Mouse (Mus musculus) retina, postnatal 1 day (tissue): ENCODE data around the gene Ramp1.

ENCODE experiments used
- DNase-seq: peaks from one replicate; pipeline ENCODE4 v3.0.0-alpha.2; 2012

The Ramp1 gene

DNA sequence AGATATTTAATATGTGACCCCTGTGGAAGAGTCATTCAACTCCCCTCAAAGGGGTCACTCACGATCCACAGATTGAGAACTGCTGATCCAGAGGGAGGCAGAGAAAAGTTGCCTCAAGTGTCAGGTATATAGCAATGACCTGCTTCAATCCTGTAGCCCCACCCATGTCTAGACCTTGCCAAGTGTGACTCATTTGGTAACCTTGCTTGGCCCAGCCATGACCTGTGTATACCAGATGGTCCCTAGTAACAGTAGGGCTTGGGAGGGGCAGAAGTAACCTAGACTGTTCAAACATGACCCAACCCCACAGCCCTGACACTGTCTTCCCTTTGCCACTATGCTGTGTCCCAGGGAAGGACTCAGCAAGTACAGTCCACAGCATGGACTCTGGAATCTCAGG is 61.1 kb downstream of the Ramp1 start:
- no peak for DNase-seq

DNA sequence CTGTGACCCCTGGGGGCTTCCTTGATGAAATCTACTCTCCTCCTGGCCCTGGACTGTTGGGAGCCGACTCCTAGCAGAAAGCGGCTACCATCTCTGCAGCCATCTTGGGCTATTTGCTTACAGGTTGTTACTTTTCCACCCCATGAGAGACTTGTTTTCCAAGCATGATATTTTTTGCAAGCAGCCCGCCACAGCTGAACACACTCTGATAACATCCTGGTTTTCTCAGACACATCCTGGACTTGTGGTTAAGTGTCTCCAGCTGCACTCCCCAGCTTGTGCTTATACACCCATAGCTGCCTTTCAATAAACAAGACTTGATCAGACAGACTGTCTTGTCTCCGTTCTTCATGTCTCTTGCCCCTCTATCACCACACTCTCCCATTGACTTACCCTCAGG is 61.6 kb downstream of the Ramp1 start:
- DNase-seq, result no peak

DNA sequence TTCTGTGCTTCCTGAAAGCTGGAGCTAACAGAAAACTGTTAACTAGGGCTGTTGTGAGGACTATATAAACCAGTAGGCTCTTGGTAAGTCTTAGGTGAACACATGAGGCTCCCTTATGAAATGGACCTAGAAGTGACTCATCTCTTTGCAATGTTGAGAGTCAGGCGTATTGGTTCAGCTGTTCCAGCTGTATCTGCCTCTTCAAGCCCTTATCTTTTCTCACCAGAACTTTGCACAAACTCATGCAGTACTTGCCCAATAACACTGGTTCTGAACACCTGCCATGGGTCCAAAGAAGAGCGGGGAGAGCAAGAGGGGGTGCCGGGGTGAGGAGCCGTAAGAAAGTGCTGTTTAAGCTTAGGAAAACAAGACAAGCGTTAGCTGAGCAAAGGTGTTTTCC is 68.6 kb downstream of the Ramp1 start:
- no peak for DNase-seq

DNA sequence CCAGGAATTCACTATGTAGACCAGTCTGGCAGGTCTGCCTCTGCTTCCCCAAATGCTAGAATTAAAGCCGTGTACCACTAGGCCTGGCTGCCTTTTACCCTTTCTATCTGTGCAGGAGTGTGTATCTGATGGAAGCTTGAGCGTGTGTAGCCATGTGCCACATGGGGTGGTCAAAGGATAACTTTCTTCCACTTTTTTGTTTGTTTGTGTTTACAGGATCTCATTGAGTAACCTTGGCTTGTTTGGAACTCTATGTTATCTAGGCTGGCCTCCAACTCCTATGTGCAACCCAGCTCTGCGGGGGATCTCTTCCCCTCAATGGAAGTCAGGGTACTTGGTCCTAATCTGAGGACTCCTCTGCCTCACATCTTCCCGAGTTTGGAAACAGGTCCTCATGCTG is 69.3 kb downstream of the Ramp1 start:
- DNase-seq, result no peak

DNA sequence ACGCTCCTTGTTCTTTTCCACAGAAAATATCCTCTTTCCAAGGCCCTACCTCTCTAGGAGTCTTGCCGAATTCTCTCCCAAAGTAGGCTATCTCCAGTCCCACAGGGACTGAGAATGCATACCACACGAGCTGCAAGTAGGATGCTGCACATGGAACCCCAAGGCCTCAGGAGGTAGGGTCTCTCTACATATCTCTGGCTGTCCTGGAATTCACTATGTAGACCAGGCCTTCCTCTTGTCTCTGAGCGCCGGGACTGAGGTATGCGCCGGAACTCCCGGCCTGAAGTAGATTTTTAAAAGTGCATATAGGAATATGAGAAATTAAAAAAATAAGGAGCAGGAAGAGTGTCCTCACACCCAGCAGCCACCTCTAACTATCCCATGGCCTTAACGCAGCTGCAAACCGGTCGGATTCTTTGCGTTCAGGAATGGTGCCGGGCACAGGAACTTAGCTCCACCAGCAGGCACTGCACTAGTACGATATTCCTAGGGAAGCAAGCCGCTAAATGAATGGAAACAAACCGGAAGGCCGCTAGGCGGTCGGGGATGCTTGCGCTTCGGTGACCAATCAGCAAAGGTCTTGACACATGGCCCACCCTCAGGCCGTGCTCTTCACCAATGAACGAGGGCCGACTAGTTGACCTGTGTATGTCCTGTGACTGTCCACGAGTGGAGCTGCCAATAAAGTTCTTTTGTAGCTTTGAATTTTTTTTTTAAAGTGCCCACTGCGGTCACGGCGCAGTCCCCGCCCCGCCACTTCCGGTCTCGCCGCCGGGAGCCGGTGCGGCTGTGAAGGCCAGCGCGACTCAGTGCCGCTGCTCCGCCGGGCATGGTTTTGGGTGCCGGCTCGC is 70.2 kb downstream of the Ramp1 start, which contains the start of gene Ube2f:
Gene Ube2f, plus strand, starts transcription at position 741 of the 851 bp plus-strand sequence.
- peak; percentile 99 for DNase-seq

DNA sequence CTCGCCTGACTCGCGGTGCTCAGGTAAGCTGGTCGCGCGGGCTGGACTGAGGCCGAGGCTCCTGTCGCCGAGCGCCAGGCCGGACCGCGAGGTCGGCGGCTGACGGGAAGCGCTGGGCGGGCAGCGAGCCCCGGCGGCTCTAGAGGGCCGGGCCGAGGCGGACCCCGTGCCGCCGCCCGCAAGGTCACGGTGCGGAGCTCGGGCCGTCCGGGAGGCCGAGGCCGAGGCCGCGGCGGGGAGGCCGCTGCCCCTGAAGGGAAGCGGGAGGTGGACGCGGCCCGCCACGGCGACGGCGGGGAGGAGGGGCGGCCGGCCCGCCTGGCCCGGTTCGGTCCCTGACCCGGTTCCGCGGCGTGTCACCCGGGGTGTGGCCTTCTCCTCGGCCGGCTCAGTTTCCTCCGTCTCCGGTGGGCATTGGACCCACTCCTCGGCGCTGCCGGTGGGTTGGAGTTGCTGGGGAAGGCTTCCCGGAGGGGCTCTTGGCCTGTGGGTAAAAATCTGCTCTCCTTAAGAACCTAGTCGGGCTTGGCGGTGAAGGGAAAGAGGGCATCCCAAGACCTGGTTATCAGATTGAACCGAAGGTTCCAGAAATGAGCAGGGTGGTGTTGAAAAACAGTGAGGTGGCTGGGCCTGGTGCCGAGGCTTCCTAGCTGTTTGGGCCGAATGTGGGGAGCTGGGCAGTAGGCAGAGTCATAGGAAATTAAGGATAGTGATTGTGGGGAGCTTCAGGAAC is 71.0 kb downstream of the Ramp1 start:
- peak; percentile 11 for DNase-seq

DNA sequence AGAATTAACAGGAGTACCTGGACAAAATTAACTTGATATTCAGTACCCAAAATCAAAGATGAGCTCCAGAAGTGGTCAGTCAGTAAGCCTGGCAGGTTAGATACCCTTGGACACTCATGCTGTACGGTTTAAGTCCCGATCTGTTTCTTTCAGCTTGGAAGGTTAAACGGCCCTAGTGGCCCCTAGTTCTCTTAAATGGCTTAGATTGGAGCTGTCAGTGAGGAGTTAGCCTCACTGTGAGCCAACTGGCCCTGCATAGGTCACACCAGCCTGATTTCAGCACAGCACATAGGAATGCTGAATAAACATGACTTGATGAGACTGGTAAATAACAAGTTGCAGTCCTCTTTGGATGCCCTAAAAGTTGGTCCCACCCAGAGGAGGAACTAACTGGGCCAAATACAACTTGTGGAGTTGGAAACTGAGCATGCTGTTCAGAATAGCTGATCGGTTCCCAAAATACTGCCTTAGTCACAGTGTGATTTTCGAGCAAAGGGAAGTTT is 71.6 kb downstream of the Ramp1 start:
- no peak for DNase-seq

DNA sequence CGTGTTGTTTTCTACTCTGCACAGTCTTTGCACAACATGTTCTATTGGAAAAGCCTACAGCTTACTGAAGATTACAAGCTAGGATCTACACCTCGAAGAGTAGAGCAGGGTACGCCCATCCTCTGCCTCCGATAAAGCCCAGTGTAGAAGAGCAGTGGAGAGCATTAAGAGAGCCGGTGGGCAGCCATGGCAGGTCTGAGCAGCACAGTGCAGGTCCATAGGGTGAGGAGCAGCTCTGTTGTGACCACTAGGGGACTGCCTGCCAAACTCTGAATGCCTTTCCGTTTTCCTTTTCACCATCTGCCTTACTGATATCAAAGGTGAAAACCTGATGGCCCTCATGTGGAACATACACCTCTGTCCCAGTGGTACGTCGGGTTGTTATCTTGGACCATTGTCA is 72.3 kb downstream of the Ramp1 start:
- peak; percentile 12 for DNase-seq

DNA sequence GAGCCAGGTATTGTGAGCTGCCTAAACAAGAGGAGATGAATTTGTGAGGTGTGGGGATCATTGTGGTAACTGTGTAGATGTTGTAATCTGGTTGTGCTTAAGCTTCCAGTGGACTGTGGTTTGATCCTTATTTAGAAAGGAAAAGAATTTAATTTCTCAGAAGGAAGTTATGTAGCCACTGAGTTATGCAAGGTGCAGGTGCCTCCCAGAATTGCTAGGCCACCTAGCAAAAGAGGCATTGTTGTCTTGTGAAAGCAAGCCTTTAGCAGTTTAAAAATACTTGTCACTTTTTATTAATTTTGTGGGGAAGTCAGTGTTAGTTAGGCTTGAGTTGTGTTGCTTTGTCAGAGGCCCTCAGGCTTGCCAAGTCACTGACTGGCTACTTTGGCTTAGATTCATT is 78.3 kb downstream of the Ramp1 start:
- DNase-seq, result no peak

DNA sequence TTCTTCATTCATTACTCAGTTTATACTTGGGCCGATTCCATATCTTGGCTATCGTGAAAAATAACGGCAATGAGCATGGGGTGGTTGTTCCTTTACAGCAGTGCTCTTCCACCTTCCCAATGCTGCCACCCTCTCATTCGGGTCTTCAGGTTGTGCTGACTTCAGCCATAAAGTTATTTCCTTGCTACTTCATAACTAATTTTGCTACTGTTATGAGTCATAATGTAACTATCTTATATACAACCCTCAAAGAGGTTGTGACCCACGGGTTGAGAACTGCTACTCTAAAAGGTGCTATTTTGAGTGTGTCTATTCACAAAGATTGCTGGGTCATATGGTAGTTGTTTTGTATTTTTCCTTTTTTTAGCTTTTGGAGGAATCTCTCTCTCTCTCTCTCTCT is 80.2 kb downstream of the Ramp1 start:
- no peak for DNase-seq

DNA sequence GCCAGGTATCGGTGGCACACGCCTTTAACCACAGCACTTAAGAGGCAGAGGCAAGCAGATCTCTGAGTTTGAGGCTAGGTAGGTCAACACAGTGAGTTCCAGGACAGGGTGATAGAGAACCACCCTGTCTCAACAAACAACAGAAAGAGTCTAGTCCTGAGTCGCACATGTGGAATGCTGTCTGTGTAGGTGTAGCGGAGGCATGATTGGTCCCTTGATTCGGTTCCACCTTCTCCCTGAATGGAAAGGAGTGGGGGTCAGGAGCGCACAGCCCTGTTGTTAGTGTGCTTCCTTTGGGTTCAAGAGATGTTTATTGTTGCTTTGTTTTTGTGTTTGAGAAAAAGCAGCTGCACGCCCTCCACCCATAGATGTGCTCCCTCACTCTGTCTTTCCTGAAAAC is 82.9 kb downstream of the Ramp1 start:
- DNase-seq, result no peak

DNA sequence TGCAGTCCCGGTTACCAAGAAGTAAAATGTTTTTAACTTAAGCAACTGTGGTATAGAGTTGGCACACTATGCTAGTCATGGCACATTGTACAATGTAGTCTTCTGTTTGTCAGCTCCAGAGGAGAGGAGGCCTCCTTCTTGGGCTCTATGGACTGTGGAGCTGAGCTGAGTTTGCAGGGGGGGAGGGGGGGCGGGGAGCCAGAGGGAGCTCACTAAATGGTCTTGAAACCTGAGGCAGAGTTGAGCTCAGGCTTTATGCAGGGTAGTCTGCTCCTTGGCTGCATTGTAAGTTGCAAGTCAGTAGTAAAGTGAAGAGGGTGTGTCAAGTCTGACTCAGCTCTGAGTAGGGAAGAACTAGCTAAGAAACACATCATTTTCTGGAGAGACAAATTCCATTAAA is 92.6 kb downstream of the Ramp1 start:
- DNase-seq, result no peak
